Mouse (Mus musculus) adrenal gland (tissue): ENCODE results near the gene Mapk8ip1.
"Not testable (repeated sequence)": the region's sequence is repeated elsewhere in the genome, so short reads cannot be mapped to it uniquely, and the experiment has no call there.

Experiments used
- intact Hi-C: fragments of 180-260 bp; cut with DNase I; formaldehyde crosslinking; loops from one replicate; pipeline ENCODE4 v1.15.1; 2025

The Mapk8ip1 gene

DNA sequence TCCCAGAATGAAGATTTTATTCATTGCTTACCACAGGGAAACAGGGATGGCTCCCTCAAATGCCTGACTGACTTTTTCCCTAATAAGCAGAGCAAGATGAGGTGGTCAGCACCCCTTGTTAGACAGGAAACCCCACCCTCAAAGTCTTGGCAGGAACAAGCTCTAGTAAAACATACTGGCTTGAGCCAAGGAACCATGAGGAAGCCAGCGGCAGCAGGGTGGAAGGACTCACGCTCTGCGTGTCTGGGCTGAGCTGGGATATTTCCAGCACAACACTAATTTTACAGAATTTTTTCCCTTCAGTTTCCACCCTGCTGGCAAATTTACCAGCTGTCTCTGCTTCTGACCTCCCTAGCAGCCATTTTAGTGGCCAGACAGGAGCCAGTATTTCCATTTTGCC is 25.4 kb upstream of the Mapk8ip1 start:
- intact Hi-C loops: no loop called here

DNA sequence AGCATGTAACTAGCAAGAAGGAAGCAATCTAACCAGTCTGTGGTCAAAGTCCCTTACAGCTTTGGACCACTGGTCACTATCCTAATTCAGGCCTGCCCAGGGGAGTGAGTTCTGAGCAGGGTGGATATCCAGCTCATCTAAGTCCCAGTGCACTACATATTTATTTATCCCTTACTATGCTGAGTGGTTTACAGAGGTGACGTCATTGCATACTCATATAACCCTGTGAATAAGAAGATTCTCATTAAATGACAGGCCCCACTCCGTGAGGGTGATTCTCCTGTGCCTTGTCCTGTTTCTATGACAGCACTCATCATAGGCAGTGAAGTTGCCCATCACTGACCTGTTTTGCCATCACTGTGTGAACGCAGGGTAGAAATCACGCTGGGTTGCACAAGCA is 24.3 kb upstream of the Mapk8ip1 start:
- intact Hi-C loops: no loop called here

DNA sequence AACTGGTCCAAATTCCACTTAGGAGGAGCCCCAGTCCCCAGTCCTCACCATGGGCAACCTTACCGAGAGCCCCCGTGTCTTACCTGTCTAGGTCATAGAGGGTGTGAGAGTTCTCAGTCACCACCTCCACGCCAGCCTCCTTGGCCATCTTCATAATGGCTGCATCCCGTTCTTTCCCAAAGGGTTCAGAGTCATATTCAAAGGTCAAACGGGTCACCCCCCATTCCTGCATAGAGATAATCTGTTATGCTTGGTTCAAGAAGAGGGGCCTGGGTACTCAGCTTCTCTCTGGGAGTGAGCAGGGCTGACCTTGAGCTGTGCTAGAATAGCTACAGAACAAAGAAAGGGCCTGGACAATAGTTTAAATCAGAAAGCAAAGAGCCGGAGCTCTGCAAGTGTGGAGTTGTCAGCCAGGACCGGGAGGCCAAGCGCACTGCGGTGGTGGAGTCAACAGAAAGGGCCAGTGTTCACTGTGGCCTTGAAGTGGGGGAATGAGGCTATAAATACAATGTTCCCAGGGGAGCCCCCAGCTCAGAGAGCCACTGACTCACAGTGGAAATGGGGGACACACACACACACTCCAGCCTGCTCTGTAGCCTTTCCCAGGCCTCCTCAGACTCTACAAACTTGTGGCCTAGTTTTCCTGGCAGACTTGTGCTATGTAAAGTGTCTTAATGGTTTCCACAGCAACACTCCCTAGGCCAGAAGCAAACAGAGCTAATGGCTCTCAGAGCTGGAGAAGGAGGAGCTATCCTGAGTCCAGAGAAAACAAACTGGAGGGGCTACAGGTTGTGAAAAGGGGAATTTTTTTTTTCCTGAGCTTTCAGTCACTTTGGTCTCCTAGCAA is 23.6 kb upstream of the Mapk8ip1 start:
- intact Hi-C loops: no loop called here

DNA sequence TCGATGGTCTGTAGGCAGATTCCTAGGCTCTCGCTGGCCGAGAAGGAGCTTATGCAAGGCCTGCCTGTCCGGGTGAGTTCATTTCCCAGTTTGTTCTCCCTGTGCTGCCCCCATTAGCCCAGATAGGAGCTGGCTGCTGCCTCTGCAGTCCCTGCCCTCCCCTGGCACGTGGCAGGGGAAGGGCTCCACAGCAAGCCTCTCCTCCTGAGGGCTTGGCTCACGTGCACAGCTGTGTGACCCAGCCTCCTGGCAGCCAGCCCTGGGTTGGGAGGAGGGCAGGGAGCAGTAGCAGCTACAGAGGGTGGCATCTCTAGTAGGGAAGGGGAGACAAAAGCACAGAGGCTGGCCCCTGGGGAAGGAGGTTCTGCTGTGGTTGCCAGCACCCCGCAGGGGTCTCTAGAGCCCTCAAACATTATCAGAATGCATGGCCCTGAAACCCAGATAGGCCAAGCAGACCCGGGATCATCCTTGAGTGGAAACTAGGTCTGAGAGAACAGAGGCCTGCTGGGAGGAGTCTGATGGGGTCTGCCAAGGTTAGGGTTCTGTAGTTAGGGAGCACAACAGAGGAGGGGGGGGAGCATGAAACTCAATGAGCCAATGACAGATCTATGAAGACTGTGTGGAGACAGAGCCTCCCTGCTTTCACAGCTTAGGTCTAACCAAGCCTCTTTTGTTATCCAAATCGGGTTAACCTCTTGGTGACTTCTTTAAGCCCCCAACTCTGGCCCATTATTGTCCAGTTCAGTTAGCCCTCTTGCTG is 22.8 kb upstream of the Mapk8ip1 start:
- intact Hi-C loops: no loop called here

DNA sequence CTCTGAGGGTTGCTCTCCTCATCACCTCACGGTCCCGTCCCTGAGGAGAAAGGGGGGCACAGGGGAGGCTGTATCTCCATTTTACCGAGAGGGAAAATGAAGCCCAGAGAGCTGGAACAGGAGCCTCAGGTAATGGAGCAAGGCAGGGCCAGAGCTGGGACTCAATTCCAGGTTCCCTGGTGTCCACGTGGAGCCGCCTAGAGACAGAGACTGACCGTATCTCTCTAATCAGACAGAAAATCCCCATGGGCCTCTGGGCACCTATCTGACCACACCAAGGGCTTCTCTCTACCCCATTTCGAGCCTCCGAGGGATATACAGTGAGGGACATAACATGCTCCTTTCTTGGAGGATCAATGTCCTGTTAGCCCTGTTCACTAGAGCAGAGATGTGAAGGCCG is 22.1 kb upstream of the Mapk8ip1 start:
- intact Hi-C loops: no loop called here

DNA sequence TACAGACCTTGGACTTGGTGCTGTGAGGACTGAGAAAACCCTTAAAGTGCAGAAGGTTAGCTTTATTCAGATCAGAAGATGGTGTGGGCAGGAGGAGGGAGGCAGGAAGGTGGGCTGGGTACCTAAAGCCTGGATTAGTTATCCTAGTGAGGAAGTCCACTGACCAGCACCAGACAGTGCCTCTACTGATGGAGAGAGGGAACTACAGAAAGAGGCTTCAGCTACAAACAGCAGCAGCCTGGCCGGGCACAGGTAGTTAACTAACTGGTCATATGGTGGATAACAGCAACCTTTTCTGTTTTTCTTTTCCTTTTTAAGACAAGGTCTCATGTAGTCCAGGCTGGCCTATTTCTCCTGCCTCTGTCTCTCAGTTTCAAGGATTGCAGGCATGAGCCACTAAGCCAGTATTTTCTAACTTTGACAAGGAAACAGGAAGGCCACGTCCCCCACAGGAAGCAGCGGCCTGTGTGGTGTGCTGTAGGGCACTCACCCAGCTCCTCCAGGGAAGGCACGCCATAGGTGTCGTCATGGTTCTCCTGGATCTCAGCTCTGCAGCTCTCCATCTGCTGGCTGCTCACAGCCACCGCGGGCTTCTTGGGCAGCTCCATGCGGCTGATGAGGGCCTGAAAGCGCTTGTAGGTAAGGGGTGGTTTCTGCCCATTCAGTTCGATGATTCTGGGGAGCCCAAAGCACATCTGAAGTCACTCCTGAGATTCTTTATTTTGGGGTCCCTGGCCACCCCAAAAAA is 21.5 kb upstream of the Mapk8ip1 start:
- intact Hi-C loops: no loop called here

DNA sequence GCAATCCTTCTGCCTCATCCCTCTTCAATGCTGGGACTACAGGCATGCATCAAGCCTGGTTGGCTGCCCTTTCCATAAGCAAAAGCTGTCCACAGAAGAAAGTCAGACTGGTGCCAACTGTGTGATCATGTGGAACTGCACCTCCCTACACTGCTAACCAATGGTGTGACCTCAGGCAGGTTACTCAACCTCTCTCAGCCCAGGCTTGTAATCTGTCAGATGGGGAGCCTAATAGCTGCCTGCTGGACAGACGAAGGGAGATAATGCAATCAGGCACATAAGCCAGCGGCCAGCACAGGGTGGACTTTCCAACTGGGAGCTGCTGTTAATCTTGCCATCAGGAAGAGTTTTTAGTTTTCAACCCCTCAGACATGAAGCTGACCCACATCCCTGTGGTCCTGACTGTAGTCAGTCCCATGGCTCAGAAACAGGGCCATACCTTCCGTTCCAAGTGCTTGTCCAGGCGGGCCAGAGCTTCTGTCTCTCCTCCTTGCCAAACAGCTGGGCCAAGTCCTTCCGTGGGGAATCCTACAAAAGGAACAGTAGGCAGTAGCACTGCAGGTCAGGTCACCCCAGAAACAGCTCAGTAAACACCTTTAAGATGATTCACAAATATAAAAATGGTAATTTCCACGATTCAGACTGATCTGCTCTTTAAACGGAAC is 20.8 kb upstream of the Mapk8ip1 start:
- intact Hi-C loops: loop anchor here (2.0 kb wide), 1 partner anchor 13 kb away; the partner anchor contains the start of gene Cry2

DNA sequence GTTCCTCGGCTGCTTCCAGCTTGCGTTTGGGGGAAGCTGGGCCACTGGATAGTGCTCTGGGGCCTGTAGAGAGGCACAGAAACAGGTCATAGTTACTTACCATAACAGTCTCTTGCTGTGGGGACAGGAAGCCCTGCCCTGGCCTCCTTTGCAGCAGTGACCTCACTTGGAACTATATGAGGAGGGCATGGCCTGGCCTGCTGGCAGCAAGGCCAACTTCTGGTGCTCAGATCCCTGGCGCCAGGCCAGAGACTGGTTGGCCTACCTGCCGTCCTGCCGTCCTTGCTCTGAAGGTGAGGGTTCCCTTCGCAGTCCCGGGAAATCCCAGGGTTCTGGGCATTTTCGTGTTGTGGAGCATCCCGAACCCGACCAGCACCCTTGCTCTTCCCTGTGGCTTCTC is 10.6 kb upstream of the Mapk8ip1 start:
- intact Hi-C loops: no loop called here

DNA sequence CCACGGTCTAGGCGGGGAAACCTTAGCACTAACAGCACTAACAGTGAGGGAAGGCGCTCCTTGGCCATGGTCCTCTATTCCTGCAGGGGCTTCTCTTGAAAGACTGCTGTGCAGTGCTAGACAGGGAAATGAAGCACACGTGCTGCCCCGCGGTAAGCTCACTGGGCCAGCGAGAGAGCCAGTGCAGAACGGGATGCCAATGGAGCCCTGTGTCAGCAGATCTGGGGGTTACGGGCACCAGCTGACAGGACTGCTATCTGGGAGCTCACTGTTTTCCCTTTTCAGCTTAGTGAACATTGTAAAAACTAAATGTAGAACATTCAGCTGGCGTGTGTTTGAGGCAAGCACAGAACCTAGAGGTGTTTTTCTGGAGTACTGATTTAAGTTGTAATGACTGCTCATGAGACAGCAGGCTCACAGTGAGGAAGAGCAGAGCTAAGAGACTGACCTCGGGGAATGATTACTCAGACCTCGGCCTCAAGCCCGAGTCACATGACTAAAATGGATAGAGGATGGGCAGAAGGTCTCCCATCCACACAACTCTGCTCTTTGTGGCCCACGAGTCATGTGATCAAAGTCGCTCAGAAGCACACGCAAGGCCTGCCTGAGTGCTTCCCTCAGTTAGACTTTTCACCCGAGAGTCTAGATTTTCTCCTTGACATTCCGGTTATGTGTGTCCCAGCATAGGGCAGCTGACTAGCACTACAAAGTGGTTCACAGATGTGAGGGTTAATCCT is 7.4 kb upstream of the Mapk8ip1 start:
- intact Hi-C loops: no loop called here

DNA sequence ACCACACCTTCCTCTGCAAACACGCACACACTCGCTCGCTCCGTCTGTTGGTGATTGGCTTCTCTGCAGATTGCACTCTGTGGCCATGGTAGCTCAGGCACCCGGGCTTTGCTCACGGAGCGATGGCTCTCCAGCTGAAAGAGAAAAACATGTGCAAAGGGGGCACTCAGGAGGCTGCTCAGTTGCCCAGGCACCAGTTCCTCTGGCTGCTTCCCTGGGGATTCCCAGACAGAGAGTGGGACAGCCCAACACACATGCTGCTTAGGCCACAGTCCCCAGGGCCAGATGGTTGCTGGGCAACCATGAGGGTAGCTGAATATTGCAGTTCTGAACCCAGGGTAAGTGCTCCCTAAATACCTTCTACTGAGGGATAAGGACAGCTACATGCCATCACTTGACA is 4.6 kb upstream of the Mapk8ip1 start:
- intact Hi-C loops: no loop called here

DNA sequence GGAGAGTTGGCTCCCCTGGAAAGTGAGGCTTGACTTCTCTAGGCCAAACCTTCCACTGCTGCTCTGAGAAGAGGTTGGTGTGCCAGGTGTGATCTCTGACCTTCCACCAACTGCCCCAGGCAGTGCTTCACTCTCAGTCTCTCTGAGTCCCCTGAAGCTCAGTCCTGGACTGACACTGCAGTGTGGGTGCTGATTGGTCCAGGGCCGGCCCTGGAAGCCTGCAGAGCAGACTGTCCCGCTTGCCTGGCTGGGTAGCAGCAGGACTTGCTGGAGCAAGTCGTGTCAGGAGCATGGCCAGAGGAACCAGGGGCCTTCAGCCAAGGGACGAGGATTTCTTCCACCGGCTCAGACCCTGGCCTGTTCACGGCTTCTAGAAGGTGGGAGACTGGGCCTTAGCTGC is 3.7 kb upstream of the Mapk8ip1 start:
- intact Hi-C loops: no loop called here

DNA sequence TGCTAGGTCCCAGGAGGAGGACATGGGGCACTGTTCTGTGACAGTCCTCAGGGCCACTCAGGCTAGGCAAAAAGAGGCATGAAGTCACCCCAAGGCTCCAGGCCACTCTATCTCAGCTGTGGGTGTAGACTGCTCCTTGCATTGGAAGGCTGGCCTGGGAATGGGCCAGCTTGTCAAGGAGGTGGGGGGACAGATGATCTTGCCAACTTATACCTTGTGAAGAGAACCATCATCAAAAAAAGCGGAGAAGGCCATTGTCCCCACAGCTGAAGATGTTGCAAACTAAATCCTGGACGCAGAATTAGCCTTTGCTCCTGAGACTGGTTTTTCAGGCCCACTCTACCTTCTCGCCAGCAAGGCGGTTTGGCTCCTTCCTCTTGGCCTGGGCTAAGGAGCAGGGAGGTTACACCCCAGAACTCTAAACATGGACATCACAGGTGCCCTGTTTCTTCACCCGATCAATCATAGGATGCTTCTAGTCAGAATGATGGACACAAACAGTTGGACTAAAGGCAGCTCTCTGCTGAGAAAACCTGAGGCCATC is 2.8 kb upstream of the Mapk8ip1 start:
- intact Hi-C loops: no loop called here

DNA sequence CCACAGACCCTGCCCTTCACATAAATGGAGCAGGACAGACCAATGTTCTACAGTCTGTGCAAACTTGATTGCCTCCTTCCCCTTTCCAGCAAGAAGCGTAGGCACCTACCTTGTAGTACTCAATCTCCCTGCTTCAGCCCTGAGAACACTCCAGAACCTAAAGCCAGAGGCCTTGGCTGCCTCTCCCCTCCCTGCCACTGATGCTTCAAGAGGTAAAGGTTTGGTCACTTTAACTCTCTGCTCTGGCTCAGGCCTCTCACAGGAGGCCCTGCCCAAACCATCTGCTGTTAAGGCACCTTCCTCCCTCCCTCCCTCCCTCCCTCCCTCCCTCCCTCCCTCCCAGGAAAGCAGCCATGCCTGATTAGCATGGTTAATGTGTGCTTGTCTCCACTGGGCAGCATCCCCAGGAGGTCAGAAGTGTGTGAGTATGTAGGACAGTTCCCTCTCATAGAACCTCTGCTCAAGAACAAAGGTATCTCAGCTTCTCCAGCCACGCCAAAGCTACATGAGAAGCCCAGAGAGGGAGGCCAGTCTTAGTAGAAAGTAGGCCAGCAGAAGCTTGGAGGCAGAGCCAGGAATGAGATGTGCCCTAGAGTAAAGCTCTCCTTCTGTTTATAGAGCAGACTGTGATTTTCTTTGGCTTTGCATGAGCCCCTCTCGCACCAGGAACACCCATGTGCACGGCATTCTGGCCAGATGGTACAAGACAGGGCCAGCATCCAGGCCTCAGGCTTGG is 1.7 kb upstream of the Mapk8ip1 start:
- intact Hi-C loops: no loop called here

DNA sequence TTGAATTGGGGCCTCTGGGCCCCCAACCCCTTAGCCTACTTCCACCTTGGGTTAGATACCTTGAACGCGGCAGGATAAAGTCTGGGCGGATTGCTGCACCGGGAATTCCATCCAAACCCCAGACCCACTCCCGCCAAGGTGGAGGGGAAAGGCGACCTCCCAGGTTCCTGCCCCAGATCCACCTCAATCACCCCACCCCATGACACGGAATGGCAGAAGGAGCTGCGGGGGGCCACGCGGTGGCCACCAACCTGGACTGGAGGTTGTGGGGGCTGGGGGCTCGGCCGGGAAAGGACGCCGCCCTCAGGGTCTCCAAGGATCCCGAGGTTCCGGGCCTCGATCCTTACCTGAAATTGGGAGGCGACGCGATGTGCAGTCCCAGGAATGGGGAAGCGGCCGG is 381 bp downstream of the Mapk8ip1 start:
- intact Hi-C loops: no loop called here

DNA sequence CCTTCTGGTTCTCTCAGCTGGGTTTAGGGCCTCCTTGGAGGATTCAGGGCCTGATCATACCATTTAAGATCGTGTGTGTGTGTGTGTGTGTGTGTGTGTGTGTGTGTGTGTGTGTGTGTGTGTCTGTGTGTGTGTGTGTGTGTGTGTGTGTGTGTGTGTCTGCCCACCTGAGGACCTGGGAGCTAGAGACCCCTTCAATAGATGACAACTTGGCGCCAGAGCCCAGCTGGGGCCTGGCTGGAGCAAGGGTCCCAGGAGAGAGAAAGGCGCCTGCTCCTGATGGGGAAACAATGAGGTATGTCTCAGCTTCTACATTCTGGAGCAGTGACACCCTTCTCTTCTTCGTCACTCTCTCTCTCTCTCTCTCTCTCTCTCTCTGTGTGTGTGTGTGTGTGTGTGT is 1.2 kb downstream of the Mapk8ip1 start:
- intact Hi-C loops: not testable (repeated sequence)

DNA sequence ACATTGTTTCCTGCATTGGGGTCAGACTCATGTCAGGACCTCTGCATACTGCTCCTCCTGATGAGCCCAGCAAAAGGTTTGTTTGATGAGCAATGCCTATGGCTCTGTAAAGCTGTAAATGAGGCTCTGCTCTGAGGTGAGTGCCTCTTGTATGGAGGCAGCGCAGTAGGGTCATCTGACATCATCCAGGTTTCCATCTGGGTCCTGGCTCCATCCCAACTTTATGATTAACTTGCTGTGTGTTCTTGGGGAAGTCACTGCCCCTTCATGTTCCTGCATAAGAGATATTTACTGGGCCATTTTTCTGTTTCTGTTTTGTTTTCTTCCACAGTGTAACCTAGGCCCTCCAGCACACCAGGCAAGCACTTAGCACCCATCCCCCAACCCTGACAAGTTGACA is 3.6 kb downstream of the Mapk8ip1 start:
- intact Hi-C loops: no loop called here

DNA sequence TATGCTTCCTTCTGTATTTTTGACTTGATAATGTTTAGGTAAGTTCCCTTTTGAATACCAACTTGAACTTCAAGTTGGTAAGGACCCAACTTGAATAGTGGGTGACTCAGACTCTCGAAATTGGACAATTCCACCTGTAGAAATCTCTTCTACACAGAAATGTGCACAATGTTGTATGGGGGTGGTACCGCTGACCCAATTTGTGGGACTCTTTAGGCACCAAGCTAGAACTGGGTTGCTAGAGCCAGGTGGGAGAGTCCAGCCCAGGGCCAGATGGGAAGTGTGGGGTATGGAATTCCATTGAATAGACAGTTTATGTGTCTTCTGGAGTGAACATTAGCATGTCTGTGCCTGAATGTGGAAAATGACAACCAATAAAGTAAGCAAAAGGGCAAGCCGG is 5.5 kb downstream of the Mapk8ip1 start:
- intact Hi-C loops: no loop called here

DNA sequence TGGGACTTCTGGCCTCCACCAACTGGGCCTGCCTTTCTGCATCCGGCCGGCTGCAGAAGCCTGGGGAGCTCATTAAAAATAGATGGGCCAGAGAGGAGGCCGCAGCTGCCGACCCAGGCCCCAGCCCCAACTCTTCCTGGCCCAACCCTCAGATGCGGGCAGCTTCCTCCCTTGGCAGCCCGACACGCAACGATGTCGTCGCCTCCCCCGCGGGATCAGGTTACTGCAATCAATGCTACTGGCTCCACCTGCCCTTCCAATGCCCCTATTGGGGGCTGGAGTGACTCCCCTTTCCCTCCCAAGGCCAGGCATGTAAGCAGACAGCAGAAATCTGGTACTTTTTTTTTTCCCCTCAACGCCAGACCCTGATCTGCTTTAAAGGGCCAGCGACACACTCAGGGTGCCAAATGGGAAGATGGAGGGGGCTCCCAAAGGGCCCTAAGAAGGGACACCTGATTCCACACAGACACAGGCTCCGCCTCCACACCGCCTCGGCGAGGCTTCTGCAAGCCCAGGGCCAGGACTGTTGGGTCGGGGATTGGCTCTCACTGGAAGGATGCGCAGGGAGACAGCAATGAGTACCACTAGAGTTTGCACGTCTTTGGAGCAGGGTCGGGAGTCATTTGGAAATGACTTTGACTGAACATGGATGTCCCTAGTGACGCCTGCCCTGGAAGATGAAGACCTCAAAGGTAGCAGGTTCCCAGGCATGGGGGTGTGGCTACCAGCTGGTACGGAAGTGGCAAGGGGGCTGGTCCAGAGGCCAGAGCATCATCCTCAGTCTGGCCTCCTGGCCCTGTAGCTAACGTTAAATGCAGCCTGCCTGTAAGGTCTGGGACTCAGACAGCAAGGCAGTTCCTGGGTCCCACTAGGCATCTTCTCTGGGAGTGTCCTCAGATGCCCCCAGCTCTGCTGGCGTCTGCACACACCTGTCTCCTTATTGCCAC is 8.5 kb downstream of the Mapk8ip1 start:
- intact Hi-C loops: no loop called here
